Mouse (Mus musculus) ES-Bruce4 (cell line): ENCODE results near the gene Gm5134.

Source experiments
- CTCF ChIP-seq: IDR thresholded peaks from one replicate; pipeline ENCODE4 v1.8.1; 2011; ENCODE audit warnings: low read depth, low read length
- EP300 ChIP-seq: IDR thresholded peaks from 2 replicates; pipeline ENCODE4 v1.6.1; 2011; ENCODE audit warnings: low read depth, low read length; ENCODE audit not compliant: insufficient read depth

DNA sequence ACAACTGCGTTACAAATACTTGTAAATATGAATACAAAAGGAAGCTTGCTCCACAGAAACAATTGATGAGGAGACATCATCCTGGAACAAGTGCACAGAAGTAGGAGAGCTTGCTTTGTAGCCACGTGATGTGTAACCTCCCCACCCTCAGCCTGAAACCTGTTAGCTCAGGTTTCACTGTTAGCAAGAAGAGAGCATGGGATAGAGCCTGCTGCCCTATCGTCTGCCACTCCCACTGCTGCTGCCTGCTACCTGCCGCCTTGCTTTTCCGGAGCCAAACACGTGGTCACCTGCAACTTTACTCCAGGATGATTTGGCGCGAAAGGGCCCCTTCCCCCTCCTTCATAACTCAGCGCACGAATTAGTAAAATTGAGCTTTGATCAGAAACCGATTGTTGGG lies 97.5 kb downstream of the Gm5134 start:
- TF ChIP-seq EP300 = peak; percentile 79; the same call in 1 of the 2 replicates
- no peak for TF ChIP-seq CTCF
